Mouse (Mus musculus) myocyte (in vitro differentiated cells): ENCODE measurements around the gene Rnf182.

Experiments
- E2F4 ChIP-seq: IDR thresholded peaks from one replicate; pipeline ENCODE4 v1.6.1; 2011; ENCODE audit warnings: mild to moderate bottlenecking, control low read depth, moderate library complexity; ENCODE audit not compliant: insufficient read depth
- MAX ChIP-seq: IDR thresholded peaks from one replicate; pipeline ENCODE4 v1.6.1; 2011; ENCODE audit warnings: low read depth, mild to moderate bottlenecking, control low read depth
- MYOD1 ChIP-seq, 3 experiments: IDR thresholded peaks; one replicate each; pipeline ENCODE4 v1.6.1; 2011; ENCODE audit warnings: control low read depth in 2 of 3, low read depth in 2 of 3, mild to moderate bottlenecking in 2 of 3, moderate library complexity in 1 of 3; ENCODE audit not compliant: insufficient read length in 2 of 3, control insufficient read depth in 1 of 3
- MYOG ChIP-seq, 3 experiments: IDR thresholded peaks; one replicate each; pipeline ENCODE4 v1.6.1; 2011; ENCODE audit warnings: control low read depth in 2 of 3, low read depth in 2 of 3, mild to moderate bottlenecking in 2 of 3; ENCODE audit not compliant: insufficient read length in 2 of 3, control insufficient read depth in 1 of 3, insufficient read depth in 1 of 3
- POLR2A ChIP-seq: IDR thresholded peaks from one replicate; pipeline ENCODE4 v1.6.1; 2011; ENCODE audit warnings: low read depth, mild to moderate bottlenecking, control low read depth, moderate library complexity; ENCODE audit not compliant: insufficient read length
- POLR2AphosphoS2 ChIP-seq: IDR thresholded peaks from one replicate; pipeline ENCODE4 v1.6.1; 2011; ENCODE audit warnings: low read depth, control low read depth; ENCODE audit not compliant: insufficient read length
- USF1 ChIP-seq: IDR thresholded peaks from one replicate; pipeline ENCODE4 v1.6.1; 2011; ENCODE audit warnings: low read depth, mild to moderate bottlenecking, control low read depth, moderate library complexity

DNA sequence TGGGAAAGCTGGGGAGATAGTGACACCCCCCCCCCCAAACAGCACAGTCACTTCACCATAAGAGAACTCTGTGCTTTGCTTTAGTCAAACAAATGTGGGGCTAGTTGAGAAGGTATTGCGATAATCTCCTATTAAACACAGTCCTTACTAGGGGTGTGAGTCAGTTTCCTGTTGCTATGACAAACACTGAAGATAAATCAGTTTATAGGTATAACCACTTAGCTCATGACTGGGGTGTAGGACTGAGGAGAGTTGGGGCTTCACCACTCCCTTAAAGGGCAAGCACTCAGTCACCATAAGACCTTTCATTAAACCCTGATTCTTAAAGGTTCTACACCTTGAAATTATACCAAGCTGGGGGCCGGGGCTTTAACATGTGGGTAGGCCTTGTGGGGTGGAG lies 13.1 kb upstream of the Rnf182 start:
- no peak for TF ChIP-seq MYOG (IDR thresholded peaks at IDR 0.05; ENCODE audit: control insufficient read depth in 1 of 3, insufficient read depth in 1 of 3, insufficient read length in 2 of 3, low read depth in 2 of 3)
- no peak for TF ChIP-seq E2F4
- no peak for TF ChIP-seq POLR2A
- TF ChIP-seq MAX, result no peak
- no peak for TF ChIP-seq MYOD1 (IDR thresholded peaks at IDR 0.05; ENCODE audit: control insufficient read depth in 1 of 3, insufficient read length in 2 of 3, low read depth in 2 of 3)
- no peak for TF ChIP-seq USF1
- TF ChIP-seq POLR2AphosphoS2, result no peak
